Mouse (Mus musculus) midbrain, embryonic 10.5 days (tissue): Measurements from ENCODE around the gene Cidec. TPM values are rescaled to one million over a fixed set of nuclear protein-coding genes. Genes with fewer than 3 reads are reported as not detected.

Experiments
- DNase-seq: peaks from one replicate; pipeline ENCODE4 v3.0.0-alpha.2; 2017; ENCODE audit warnings: low spot score
- H3K27ac ChIP-seq: fragments of 300-500 bp; sonication (generic); replicated peaks from 2 replicates; pipeline ENCODE4 v1.5.1; 2016; ENCODE audit warnings: mild to moderate bottlenecking
- H3K27me3 ChIP-seq: fragments of 300-500 bp; sonication (generic); 2 replicates; pipeline ENCODE4 v1.6.1; 2016; ENCODE audit warnings: low read depth, mild to moderate bottlenecking; ENCODE audit not compliant: poor library complexity, severe bottlenecking
- H3K36me3 ChIP-seq: fragments of 300-500 bp; sonication (generic); 2 replicates; pipeline ENCODE4 v1.6.1; 2016; ENCODE audit warnings: mild to moderate bottlenecking, moderate library complexity
- H3K4me1 ChIP-seq: fragments of 300-500 bp; sonication (generic); 2 replicates; pipeline ENCODE4 v1.6.1; 2016
- H3K4me3 ChIP-seq: fragments of 300-500 bp; sonication (generic); 2 replicates; pipeline ENCODE4 v1.5.1; 2016; ENCODE audit warnings: mild to moderate bottlenecking, moderate library complexity
- H3K9me3 ChIP-seq: fragments of 300-500 bp; sonication (generic); replicated peaks from 2 replicates; pipeline ENCODE4 v1.6.1; 2016; ENCODE audit warnings: mild to moderate bottlenecking
- WGBS: fragments of 180-500 bp; shearing (Covaris S2); methylation state at CpG from one replicate; pipeline ENCODE4 v1.1.7; 2016; 5-methylcytosine and 5-hydroxymethylcytosine counted together
- microRNA-seq: library from miRNA; unstranded; fragments of <30 nt; microRNA quantifications from one replicate; pipeline ENCODE4, GENCODE M21; 2017
- polyA plus RNA-seq: library from polyadenylated mRNA; unstranded; fragments of >200 nt; fragmentation: Nextera tagmentation; extraction: Ambion mirVana; gene quantifications from 2 replicates; pipeline ENCODE4 v1.2.1, GENCODE M21; 2016

Cidec gene
- polyA plus RNA-seq, 1 experiment from 2014 or later, result not detected

GRCm38 (mm10) chr6:113377172-113377495 lies 58.4 kb downstream of the Cidec start:
- WGBS, result 11% methylated on average over 7 of the region's 7 CpGs

More at GRCm38 (mm10) chr6:113377172-113377495, 58.4 kb downstream of the Cidec start:
- H3K4me3 ChIP-seq, result peak overlapping the region; percentile 90
- no peaks in the 10 kb centered on the region for H3K27me3 ChIP-seq
- DNase-seq, result no peak
- peak overlapping the region; percentile 97 for H3K27ac ChIP-seq
- peaks cover 61% of the 10 kb centered on the region for H3K36me3 ChIP-seq
- peaks cover 28% of the 10 kb centered on the region for H3K4me1 ChIP-seq
- no peaks in the 10 kb centered on the region for H3K9me3 ChIP-seq

Small RNA genes within 50 kb of the gene (microRNA-seq; reads per million reads assigned to microRNA genes)
- gene Gm24387, result not detected

Other genes starting within 250 kb of the Cidec start
- gene Lhfpl4, start 240.4 kb downstream of the Cidec start, polyA plus RNA-seq, result 13.8 and 21.6 TPM in 2 replicates
- gene Mtmr14, start 197.9 kb downstream of the Cidec start, polyA plus RNA-seq, result 49.2 and 51.0 TPM in 2 replicates
- 0.27 and 0.38 TPM in 2 replicates for gene Cpne9, start 153.5 kb downstream of the Cidec start, polyA plus RNA-seq
- 22.4 and 26.2 TPM in 2 replicates for gene Brpf1, start 128.6 kb downstream of the Cidec start, polyA plus RNA-seq
- 16.1 and 18.8 TPM in 2 replicates for gene Ogg1, start 108.8 kb downstream of the Cidec start, polyA plus RNA-seq
- 47.2 and 54.3 TPM in 2 replicates for gene Camk1, start 91.8 kb downstream of the Cidec start, polyA plus RNA-seq
- gene Tada3, start 57.9 kb downstream of the Cidec start, polyA plus RNA-seq, result 59.2 and 62.9 TPM in 2 replicates
- gene Arpc4, start 57.6 kb downstream of the Cidec start, polyA plus RNA-seq, result 379 and 381 TPM in 2 replicates
- gene Ttll3, start 46.5 kb downstream of the Cidec start, polyA plus RNA-seq, result 5.9 and 6.7 TPM in 2 replicates
- gene Rpusd3, start 16.4 kb downstream of the Cidec start, polyA plus RNA-seq, result 36.3 and 43.4 TPM in 2 replicates
- gene Jagn1, start 6.8 kb upstream of the Cidec start, polyA plus RNA-seq, result 90.0 and 93.5 TPM in 2 replicates
- 1.1 and 1.4 TPM in 2 replicates for gene Il17re, start 22.7 kb upstream of the Cidec start, polyA plus RNA-seq
- 4.4 and 5.3 TPM in 2 replicates for gene Il17rc, start 35.7 kb upstream of the Cidec start, polyA plus RNA-seq
- gene Creld1, start 47.5 kb upstream of the Cidec start, polyA plus RNA-seq, result 43.0 and 45.4 TPM in 2 replicates
- gene Prrt3, start 66.2 kb upstream of the Cidec start, polyA plus RNA-seq, result 2.0 and 2.3 TPM in 2 replicates
- 82.0 and 83.4 TPM in 2 replicates for gene Emc3, start 95.9 kb upstream of the Cidec start, polyA plus RNA-seq
- 18.1 and 18.2 TPM in 2 replicates for gene Fancd2, start 95.9 kb upstream of the Cidec start, polyA plus RNA-seq
- gene Fancd2os, start 165.0 kb upstream of the Cidec start, polyA plus RNA-seq, result 0.17 and 0.52 TPM in 2 replicates
- 210 and 217 TPM in 2 replicates for gene Brk1, start 169.0 kb upstream of the Cidec start, polyA plus RNA-seq
- 44.4 and 45.5 TPM in 2 replicates for gene Vhl, start 188.2 kb upstream of the Cidec start, polyA plus RNA-seq
- 2.6 and 3.0 TPM in 2 replicates for gene Irak2, start 202.7 kb upstream of the Cidec start, polyA plus RNA-seq